Mouse (Mus musculus) testis, adult 2 months (tissue): Measurements from ENCODE around the gene Hsh2d.

Experiments
- CTCF ChIP-seq: fragments of 200-500 bp; IDR thresholded peaks from 2 replicates; pipeline ENCODE4 v1.5.1; 2012; ENCODE audit warnings: low read depth, mild to moderate bottlenecking, inconsistent platforms, low read length, moderate library complexity; ENCODE audit not compliant: control insufficient read depth, insufficient read depth, insufficient replicate concordance
- POLR2A ChIP-seq: fragments of 200-500 bp; IDR thresholded peaks from 2 replicates; pipeline ENCODE4 v1.6.1; 2012; ENCODE audit warnings: low read depth, mild to moderate bottlenecking, inconsistent platforms, low read length, moderate library complexity; ENCODE audit not compliant: control insufficient read depth

DNA sequence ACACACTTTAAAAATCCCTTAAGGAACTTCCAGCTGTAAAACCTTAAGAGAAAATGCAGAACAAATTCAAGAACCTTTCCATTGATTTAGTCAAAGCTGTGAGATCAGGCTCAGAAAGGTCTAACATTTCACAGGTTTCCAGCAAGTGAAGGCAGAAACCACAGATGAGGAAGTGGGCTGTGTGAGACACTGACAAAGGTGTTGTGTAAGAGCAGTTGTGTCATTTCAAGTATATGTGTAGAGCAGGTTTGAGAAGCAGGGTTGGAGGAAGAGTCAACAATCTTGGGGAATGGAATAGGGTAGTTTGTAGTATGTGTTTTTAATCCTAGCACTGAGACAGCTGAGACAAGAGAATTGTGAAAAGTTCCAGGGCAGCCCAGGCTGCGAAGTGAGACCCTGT is 26.4 kb downstream of the Hsh2d start:
- TF ChIP-seq CTCF (no peak), POLR2A (no peak)
